Mouse (Mus musculus): ENCODE results near the gene Nudt17. TPM values are rescaled to one million over a fixed set of nuclear protein-coding genes. Genes with fewer than 3 reads are reported as not detected.

Gene Nudt17
- polyA plus RNA-seq, 1 experiment from 2014 or later = 8.2 TPM

GRCm38 (mm10) chr3:96727828-96728633 is 19.7 kb upstream of the Nudt17 start:
- Histone ChIP-seq H3K4me3 (ENCODE audit: low read depth, low read length) (peak overlapping the region; percentile 93), H3K9ac (peak overlapping the region; percentile 82), H3K36me3 (ENCODE audit: insufficient read depth) (peaks cover 16% of the 10 kb centered on the region), H3K4me1 (ENCODE audit: insufficient read depth) (peaks cover 14% of the 10 kb centered on the region), H3K27me3 (ENCODE audit: insufficient read depth, low read length) (no peaks in the 10 kb centered on the region), H3K9me3 (ENCODE audit: low read depth, low read length) (no peaks in the 10 kb centered on the region), H3K27ac (ENCODE audit: low read depth) (peak overlapping the region; percentile 84), H3K4me2 (peak overlapping the region; percentile 62)
- TF ChIP-seq CTCF (IDR thresholded peaks at IDR 0.05; ENCODE audit: low read depth) = no peak
- ATAC-seq (ENCODE audit: insufficient read depth) (peak; percentile 60), DNase-seq (peak; percentile 46)
- under 1% methylated on average over 40 of the region's 42 CpGs for WGBS

- Histone ChIP-seq H3K9ac (peak within 1 kb of the TSS; percentile 82), H3K4me2 (peak within 1 kb of the TSS; percentile 62), H3K27ac (ENCODE audit: low read depth) (peak within 1 kb of the TSS; percentile 84), H3K9me3 (ENCODE audit: low read depth, low read length) (no peaks in the 10 kb centered on the region), H3K27me3 (ENCODE audit: insufficient read depth, low read length) (no peaks in the 10 kb centered on the region), H3K36me3 (ENCODE audit: insufficient read depth) (peaks cover 21% of the 10 kb centered on the region), H3K4me3 (ENCODE audit: low read depth, low read length) (peak within 1 kb of the TSS; percentile 93), H3K4me1 (ENCODE audit: insufficient read depth) (peaks cover 14% of the 10 kb centered on the region)
- ATAC-seq (ENCODE audit: insufficient read depth) = peak; percentile 99
- 0% methylated on average over 52 of the region's 52 CpGs for WGBS
- DNase-seq = peak; percentile 97
- TF ChIP-seq CTCF (IDR thresholded peaks at IDR 0.05; ENCODE audit: low read depth) = no peak
Observed at GRCm38 (mm10) chr3:96727343-96727827, 19.0 kb upstream of the Nudt17 start, which contains the start of the genes Polr3c and Rnf115. TSS of gene Polr3c (minus strand) at chr3:96727628. TSS of gene Rnf115 (plus strand) at chr3:96727664.

- no peak overlapping the region for H3K27ac ChIP-seq (ENCODE audit: low read depth)
- no peak overlapping the region for H3K4me3 ChIP-seq (ENCODE audit: low read depth, low read length)
- no peaks in the 10 kb centered on the region for H3K4me1 ChIP-seq (ENCODE audit: insufficient read depth)
- H3K27me3 ChIP-seq (ENCODE audit: insufficient read depth, low read length) = no peaks in the 10 kb centered on the region
- H3K4me2 ChIP-seq = no peak overlapping the region
- H3K9ac ChIP-seq = no peak overlapping the region
- peaks cover 67% of the 10 kb centered on the region for H3K36me3 ChIP-seq (ENCODE audit: insufficient read depth)
- TF ChIP-seq CTCF (IDR thresholded peaks at IDR 0.05; ENCODE audit: low read depth) = peak; percentile 54
- WGBS = 54% methylated on average over 14 of the region's 14 CpGs
- DNase-seq = peak; percentile 61
- no peak; the same call in 1 of the 2 replicates for ATAC-seq (ENCODE audit: insufficient read depth)
- H3K9me3 ChIP-seq (ENCODE audit: low read depth, low read length) = no peaks in the 10 kb centered on the region
Observed at GRCm38 (mm10) chr3:96719173-96719572, 10.8 kb upstream of the Nudt17 start.

- 73% methylated on average over 2 of the region's 2 CpGs for WGBS
- no peaks in the 10 kb centered on the region for H3K9me3 ChIP-seq (ENCODE audit: low read depth, low read length)
- H3K9ac ChIP-seq = no peak overlapping the region
- ATAC-seq (ENCODE audit: insufficient read depth) (no peak), DNase-seq (no peak)
- H3K4me1 ChIP-seq (ENCODE audit: insufficient read depth) = no peaks in the 10 kb centered on the region
- peaks cover 73% of the 10 kb centered on the region for H3K36me3 ChIP-seq (ENCODE audit: insufficient read depth)
- H3K27me3 ChIP-seq (ENCODE audit: insufficient read depth, low read length) = no peaks in the 10 kb centered on the region
- no peak for TF ChIP-seq CTCF (IDR thresholded peaks at IDR 0.05; ENCODE audit: low read depth)
- H3K27ac ChIP-seq (ENCODE audit: low read depth) = no peak overlapping the region
- no peak overlapping the region for H3K4me2 ChIP-seq
- H3K4me3 ChIP-seq (ENCODE audit: low read depth, low read length) = no peak overlapping the region
Observed at GRCm38 (mm10) chr3:96715854-96716253, 7.5 kb upstream of the Nudt17 start.

- no peak for DNase-seq
- no peak for TF ChIP-seq CTCF (IDR thresholded peaks at IDR 0.05; ENCODE audit: low read depth)
Observed at GRCm38 (mm10) chr3:96714286-96714685, 5.9 kb upstream of the Nudt17 start.

GRCm38 (mm10) chr3:96708684-96709064 is 312 bp upstream of the Nudt17 start:
- WGBS = 49% methylated on average over 2 of the region's 2 CpGs

More at GRCm38 (mm10) chr3:96714286-96714685, 5.9 kb upstream of the Nudt17 start:
- Histone ChIP-seq H3K9me3 (ENCODE audit: low read depth, low read length) (no peaks in the 10 kb centered on the region), H3K9ac (no peak overlapping the region), H3K4me3 (ENCODE audit: low read depth, low read length) (no peak overlapping the region), H3K27ac (ENCODE audit: low read depth) (no peak overlapping the region), H3K27me3 (ENCODE audit: insufficient read depth, low read length) (no peaks in the 10 kb centered on the region), H3K4me2 (no peak overlapping the region), H3K36me3 (ENCODE audit: insufficient read depth) (peaks cover 72% of the 10 kb centered on the region), H3K4me1 (ENCODE audit: insufficient read depth) (no peaks in the 10 kb centered on the region)
- WGBS = 81% methylated on average over 5 of the region's 5 CpGs
- ATAC-seq (ENCODE audit: insufficient read depth) = no peak

GRCm38 (mm10) chr3:96706984-96707383 is 1.4 kb downstream of the Nudt17 start:
- no peaks in the 10 kb centered on the region; the same call in 1 of the 2 replicates for H3K27me3 ChIP-seq (ENCODE audit: insufficient read depth, low read length)
- no peak overlapping the region for H3K27ac ChIP-seq (ENCODE audit: low read depth)
- TF ChIP-seq CTCF (IDR thresholded peaks at IDR 0.05; ENCODE audit: low read depth) = no peak
- no peak overlapping the region for H3K4me2 ChIP-seq
- DNase-seq (no peak), ATAC-seq (ENCODE audit: insufficient read depth) (no peak)
- WGBS = 57% methylated on average over 7 of the region's 7 CpGs
- no peaks in the 10 kb centered on the region for H3K4me1 ChIP-seq (ENCODE audit: insufficient read depth)
- no peak overlapping the region for H3K4me3 ChIP-seq (ENCODE audit: low read depth, low read length)
- peaks cover 55% of the 10 kb centered on the region for H3K36me3 ChIP-seq (ENCODE audit: insufficient read depth)
- H3K9ac ChIP-seq = no peak overlapping the region
- H3K9me3 ChIP-seq (ENCODE audit: low read depth, low read length) = no peaks in the 10 kb centered on the region

More at GRCm38 (mm10) chr3:96708684-96709064, 312 bp upstream of the Nudt17 start:
- H3K27ac ChIP-seq (ENCODE audit: low read depth) = no peak overlapping the region
- TF ChIP-seq CTCF (IDR thresholded peaks at IDR 0.05; ENCODE audit: low read depth) = no peak
- H3K4me1 ChIP-seq (ENCODE audit: insufficient read depth) = no peaks in the 10 kb centered on the region
- H3K4me3 ChIP-seq (ENCODE audit: low read depth, low read length) = no peak overlapping the region
- DNase-seq = no peak
- H3K9ac ChIP-seq = no peak overlapping the region
- no peaks in the 10 kb centered on the region for H3K9me3 ChIP-seq (ENCODE audit: low read depth, low read length)
- H3K4me2 ChIP-seq = peak overlapping the region; percentile 86; the same call in 1 of the 2 replicates
- H3K27me3 ChIP-seq (ENCODE audit: insufficient read depth, low read length) = no peaks in the 10 kb centered on the region; the same call in 1 of the 2 replicates
- peaks cover 56% of the 10 kb centered on the region for H3K36me3 ChIP-seq (ENCODE audit: insufficient read depth)
- ATAC-seq (ENCODE audit: insufficient read depth) = no peak
